Comparison of ENCODE assay signal across 28 mouse cellular contexts in genomic region chr2:71524763-71525162, GRCm38 (mm10). TPM values are rescaled to one million over a fixed set of nuclear protein-coding genes. Genes with fewer than 3 reads are reported as not detected.
DNase-seq lines count a peak whose midpoint lies in the region; ATAC-seq and TF ChIP-seq lines count a peak whose summit lies in the region.
"Had no signal": no experiment of that assay in that cellular context is flagged by ENCODE, and none has a peak within 500 bp of the region (broad histone marks: within the 10 kb centered on the region; RNA-seq: fewer than 3 reads in every experiment).

No protein-coding gene starts in this region.

- H3K36me3 ChIP-seq in heart, embryonic 12.5 days: no peaks in the 10 kb centered on the region
- H3K36me3 ChIP-seq in midbrain, embryonic 15.5 days (replicated peaks): no peaks in the 10 kb centered on the region
- H3K36me3 ChIP-seq in midbrain, postnatal 0 days (ENCODE audit: insufficient read depth, low read length): no peaks in the 10 kb centered on the region
- no peaks in the 10 kb centered on the region for H3K36me3 ChIP-seq in forebrain, embryonic 12.5 days (replicated peaks)
- H3K36me3 ChIP-seq: heart, embryonic 15.5 days; liver, embryonic 13.5 days had no signal

- H3K27me3 ChIP-seq in heart, embryonic 12.5 days (replicated peaks): peaks cover 85% of the 10 kb centered on the region
- H3K27me3 ChIP-seq in midbrain, embryonic 15.5 days (replicated peaks): peaks cover 83% of the 10 kb centered on the region
- peaks cover 84% of the 10 kb centered on the region for H3K27me3 ChIP-seq in midbrain, postnatal 0 days (ENCODE audit: insufficient read depth, low read length)
- peaks cover 87% of the 10 kb centered on the region for H3K27me3 ChIP-seq in forebrain, embryonic 12.5 days

- H3K9me3 ChIP-seq in heart, embryonic 12.5 days (replicated peaks): no peaks in the 10 kb centered on the region
- H3K9me3 ChIP-seq in midbrain, embryonic 15.5 days: no peaks in the 10 kb centered on the region
- no peaks in the 10 kb centered on the region for H3K9me3 ChIP-seq in midbrain, postnatal 0 days (ENCODE audit: low read length)
- H3K9me3 ChIP-seq in forebrain, embryonic 12.5 days: no peaks in the 10 kb centered on the region
- H3K9me3 ChIP-seq: heart, embryonic 15.5 days; liver, embryonic 13.5 days had no signal

- TF ChIP-seq POLR2A in olfactory bulb, adult 2 months (IDR thresholded peaks at IDR 0.05; ENCODE audit: insufficient read depth, low read depth, low read length): no peak

- peak; percentile 87 for DNase-seq in heart, adult 11 months
- DNase-seq in midbrain, postnatal 0 days (ENCODE audit: low spot score): no peak
- DNase-seq in spleen, postnatal 36 days (ENCODE audit: low spot score in 2 of 2): no peak
- DNase-seq: adrenal gland, postnatal 36 days; cerebellum, adult 11 months; cerebellum, adult 9-11 months; gastrocnemius, postnatal 25 days; heart, adult 2 months; heart, postnatal 4 days; kidney, postnatal 36 days; liver, embryonic 13.5 days; lung, adult 2 months; lung, postnatal 14 days; midbrain, embryonic 14.5 days; right cerebral cortex, adult 18-20 months; thymus, adult 18-20 months had no signal

- 28% methylated on average over 13 of the region's 13 CpGs for WGBS in heart, embryonic 12.5 days
- WGBS in midbrain, embryonic 15.5 days: 26% methylated on average over 13 of the region's 13 CpGs
- WGBS in midbrain, postnatal 0 days: 32% methylated on average over 13 of the region's 13 CpGs
- WGBS in forebrain, embryonic 12.5 days: 18% methylated on average over 13 of the region's 13 CpGs
- 31% methylated on average over 13 of the region's 13 CpGs for WGBS in olfactory bulb, adult 2 months

- H3K4me2 ChIP-seq in heart, embryonic 12.5 days: no peak overlapping the region
- H3K4me2 ChIP-seq in midbrain, embryonic 15.5 days: peak overlapping the region; percentile 6; the same call in 1 of the 2 replicates
- no peak overlapping the region for H3K4me2 ChIP-seq in midbrain, postnatal 0 days (ENCODE audit: low read depth, low read length, poor library complexity, severe bottlenecking)
- H3K4me2 ChIP-seq in forebrain, embryonic 12.5 days: peak overlapping the region; percentile 61
- H3K4me2 ChIP-seq: heart, embryonic 15.5 days; liver, embryonic 13.5 days had no signal

- peaks cover 13% of the 10 kb centered on the region for H3K4me1 ChIP-seq in heart, embryonic 12.5 days (replicated peaks)
- peaks cover 14% of the 10 kb centered on the region for H3K4me1 ChIP-seq in midbrain, embryonic 15.5 days
- 0 out of 2 replicates have a peak, but pooled peaks cover 5% of the 10 kb centered on the region for H3K4me1 ChIP-seq in midbrain, postnatal 0 days (ENCODE audit: insufficient read depth, low read length)
- H3K4me1 ChIP-seq in forebrain, embryonic 12.5 days: peaks cover 18% of the 10 kb centered on the region
- H3K4me1 ChIP-seq in olfactory bulb, adult 2 months (ENCODE audit: control insufficient read depth, insufficient read depth, low read length): peaks cover 38% of the 10 kb centered on the region

- TF ChIP-seq CTCF in midbrain, postnatal 0 days (IDR thresholded peaks at IDR 0.05): no peak
- TF ChIP-seq CTCF in olfactory bulb, adult 2 months (IDR thresholded peaks at IDR 0.05; ENCODE audit: insufficient read depth, low read depth, low read length): no peak

- no peak for ATAC-seq in heart, embryonic 12.5 days (ENCODE audit: insufficient number of reproducible peaks, low FRiP score)
- no peak for ATAC-seq in midbrain, embryonic 15.5 days (replicated peaks)
- ATAC-seq in midbrain, postnatal 0 days (ENCODE audit: low FRiP score): no peak
- ATAC-seq in forebrain, embryonic 12.5 days (ENCODE audit: low FRiP score): no peak
- ATAC-seq: CD4-positive, CD25-positive, alpha-beta regulatory T cell, adult 4 months; intestine, postnatal 0 days had no signal

- no peak overlapping the region for H3K27ac ChIP-seq in heart, embryonic 12.5 days (ENCODE audit: poor library complexity, severe bottlenecking)
- no peak overlapping the region for H3K27ac ChIP-seq in midbrain, embryonic 15.5 days
- no peak overlapping the region for H3K27ac ChIP-seq in midbrain, postnatal 0 days (ENCODE audit: low read depth, low read length)
- peak overlapping the region; percentile 65; the same call in 1 of the 2 replicates for H3K27ac ChIP-seq in forebrain, embryonic 12.5 days
- peak overlapping the region; percentile 96 for H3K27ac ChIP-seq in olfactory bulb, adult 2 months (ENCODE audit: insufficient read depth, low read depth, low read length)
- H3K27ac ChIP-seq: heart, adult 2 months; heart, embryonic 15.5 days; liver, embryonic 13.5 days had no signal

- H3K9ac ChIP-seq in heart, embryonic 12.5 days: no peak overlapping the region
- no peak overlapping the region for H3K9ac ChIP-seq in midbrain, embryonic 15.5 days
- H3K9ac ChIP-seq in midbrain, postnatal 0 days (replicated peaks; ENCODE audit: low read length, poor library complexity, severe bottlenecking): no peak overlapping the region
- peak overlapping the region; percentile 38; the same call in 1 of the 2 replicates for H3K9ac ChIP-seq in forebrain, embryonic 12.5 days
- H3K9ac ChIP-seq: heart, embryonic 15.5 days; liver, embryonic 13.5 days had no signal

- H3K4me3 ChIP-seq in heart, embryonic 12.5 days: no peak overlapping the region
- H3K4me3 ChIP-seq in midbrain, embryonic 15.5 days: no peak overlapping the region
- H3K4me3 ChIP-seq in midbrain, postnatal 0 days (ENCODE audit: low read depth, low read length): no peak overlapping the region
- H3K4me3 ChIP-seq in forebrain, embryonic 12.5 days (replicated peaks): peak overlapping the region; percentile 49
- peak overlapping the region; percentile 30 for H3K4me3 ChIP-seq in olfactory bulb, adult 2 months (ENCODE audit: insufficient read depth, low read depth, low read length)
- H3K4me3 ChIP-seq: heart, adult 2 months; heart, embryonic 15.5 days; liver, embryonic 13.5 days had no signal

RNA-seq across cellular contexts. Expression of gene Dlx1, which starts 3.1 kb away (rescaled TPM):
- polyA plus RNA-seq in heart, embryonic 12.5 days (2016; fragmentation: Nextera tagmentation; extraction: Ambion mirVana): 0.08 and 0.47 TPM in 2 replicates
- 44.3 and 55.9 TPM in 2 replicates for polyA plus RNA-seq in midbrain, embryonic 15.5 days (2015; fragmentation: Nextera tagmentation; extraction: Ambion mirVana)
- total RNA-seq in midbrain, postnatal 0 days (2014; rRNA removed): 2.8 and 8.8 TPM in 2 replicates
- polyA plus RNA-seq in midbrain, postnatal 0 days (2015; fragmentation: Nextera tagmentation; extraction: Ambion mirVana): 10.5 and 25.5 TPM in 2 replicates
- polyA plus RNA-seq in forebrain, embryonic 12.5 days (2016; fragmentation: Nextera tagmentation; extraction: Ambion mirVana): 207 and 300 TPM in 2 replicates
- 355 TPM in 1 of 2 replicates, not detected in the other for polyA plus RNA-seq in olfactory bulb, adult 2 months (2012; ENCODE audit: insufficient read depth, insufficient read length, low replicate concordance, missing spikeins)
- total RNA-seq: common myeloid progenitor, adult 5-6 weeks; megakaryocyte progenitor cell, adult 5-6 weeks had no signal
- polyA plus RNA-seq: CD4-positive, CD25-positive, alpha-beta regulatory T cell, adult 4 months; kidney, embryonic 14.5 days; neural tube, embryonic 14.5 days had no signal

RNA-seq across cellular contexts. Expression of gene Dlx2, which starts 21.8 kb away (rescaled TPM):
- 0.39 and 0.68 TPM in 2 replicates for polyA plus RNA-seq in heart, embryonic 12.5 days (2016; fragmentation: Nextera tagmentation; extraction: Ambion mirVana)
- 8.0 and 10.7 TPM in 2 replicates for polyA plus RNA-seq in midbrain, embryonic 15.5 days (2015; fragmentation: Nextera tagmentation; extraction: Ambion mirVana)
- 0.38 and 1.2 TPM in 2 replicates for total RNA-seq in midbrain, postnatal 0 days (2014; rRNA removed)
- polyA plus RNA-seq in midbrain, postnatal 0 days (2015; fragmentation: Nextera tagmentation; extraction: Ambion mirVana): 3.1 and 8.4 TPM in 2 replicates
- 85.9 and 133 TPM in 2 replicates for polyA plus RNA-seq in forebrain, embryonic 12.5 days (2016; fragmentation: Nextera tagmentation; extraction: Ambion mirVana)
- not detected in 2 replicates for polyA plus RNA-seq in olfactory bulb, adult 2 months (2012; ENCODE audit: insufficient read depth, insufficient read length, low replicate concordance, missing spikeins)
- total RNA-seq: common myeloid progenitor, adult 5-6 weeks; gastrocnemius, postnatal 25 days; heart, adult 2 months; megakaryocyte progenitor cell, adult 5-6 weeks had no signal
- polyA plus RNA-seq: CD4-positive, CD25-positive, alpha-beta regulatory T cell, adult 4 months; heart, adult 2 months; kidney, embryonic 14.5 days; liver, embryonic 13.5 days; neural tube, embryonic 14.5 days; urinary bladder, adult 2 months had no signal

Comparison
In these comparisons a context has a peak if more than half of its experiments do, and no peak if none do; other contexts are left out.
1. H3K4me2 ChIP-seq: peak in midbrain, embryonic 15.5 days (single experiment) and forebrain, embryonic 12.5 days (single experiment); none in heart, embryonic 12.5 days (single experiment) and midbrain, postnatal 0 days (single experiment).
2. H3K27ac ChIP-seq: peak in forebrain, embryonic 12.5 days (single experiment) and olfactory bulb, adult 2 months (single experiment); none in heart, embryonic 12.5 days (single experiment), midbrain, embryonic 15.5 days (single experiment) and midbrain, postnatal 0 days (single experiment).
3. H3K4me3 ChIP-seq: peak in forebrain, embryonic 12.5 days (single experiment) and olfactory bulb, adult 2 months (single experiment); none in heart, embryonic 12.5 days (single experiment), midbrain, embryonic 15.5 days (single experiment) and midbrain, postnatal 0 days (single experiment).